Mouse (Mus musculus) urinary bladder, adult 18-20 months (tissue): ENCODE measurements around the gene Ciapin1.

Experiments
- DNase-seq, 2 experiments: peaks; one replicate each; pipeline ENCODE4 v3.0.0; 2022; ENCODE audit warnings: low spot score in 2 of 2, mixed read lengths in 2 of 2

Ciapin1 gene

DNA sequence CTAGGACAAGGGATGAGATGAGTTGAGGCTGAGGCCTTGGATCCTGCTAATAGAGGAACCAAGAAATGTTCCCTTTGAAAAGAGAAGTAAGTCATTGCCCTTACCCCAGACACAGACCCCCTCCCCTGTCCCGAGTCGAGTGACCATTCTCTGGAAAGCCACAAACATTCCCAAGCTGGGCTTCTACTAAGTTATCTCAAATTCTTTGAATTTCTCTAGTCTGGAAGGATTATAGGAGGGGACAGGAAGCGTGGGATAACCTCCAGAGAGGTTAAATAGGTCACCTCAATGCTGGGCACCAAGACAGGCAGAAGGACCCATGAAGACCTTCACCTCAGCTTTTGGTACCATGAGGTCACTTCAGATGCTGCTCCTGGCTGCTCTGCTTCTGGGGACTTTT lies 28.0 kb downstream of the Ciapin1 start, which contains the start of gene Ccl17:
TSS of gene Ccl17 (plus strand) at position 301 of the 400 bp plus-strand sequence.
- no peak for DNase-seq

DNA sequence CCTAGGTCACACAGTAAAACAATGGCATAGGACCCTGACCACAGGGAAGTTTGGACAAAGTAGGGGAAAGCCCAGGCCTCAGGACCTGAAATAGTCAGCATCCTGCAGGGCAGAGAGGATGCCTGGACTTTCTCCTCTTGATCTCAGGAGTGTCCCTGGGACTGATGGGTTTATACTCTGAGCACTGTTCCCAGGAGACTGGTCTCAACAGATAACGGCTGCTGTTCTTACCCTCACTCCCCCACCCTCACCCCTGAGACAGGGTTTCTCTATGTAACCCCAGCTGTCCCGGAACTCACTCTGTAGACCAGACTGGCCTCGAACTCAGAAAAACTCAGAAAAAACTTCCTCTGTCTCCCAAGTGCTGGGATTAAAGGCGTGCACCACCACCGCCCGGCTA lies 29.8 kb downstream of the Ciapin1 start:
- DNase-seq: no peak

DNA sequence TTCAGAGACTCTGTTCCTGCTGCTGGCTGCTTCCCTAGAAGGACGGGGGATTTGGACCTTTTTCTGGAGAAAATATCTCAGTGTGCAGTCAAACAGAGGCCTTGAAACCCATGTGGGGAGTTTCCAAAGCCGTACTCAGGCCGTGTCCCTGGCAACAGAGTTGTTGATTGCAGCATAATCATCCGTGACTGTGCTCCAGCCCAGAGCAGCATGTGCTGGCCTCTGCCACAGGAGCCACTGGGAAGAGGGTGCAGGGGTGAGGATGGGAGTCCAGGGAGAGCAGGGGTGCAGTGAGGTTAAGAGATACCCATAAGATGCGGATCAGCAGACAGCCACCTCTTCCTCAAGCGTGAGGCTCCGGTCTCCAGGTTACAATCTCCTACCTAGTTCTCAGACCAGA lies 30.7 kb downstream of the Ciapin1 start:
- no peak for DNase-seq

DNA sequence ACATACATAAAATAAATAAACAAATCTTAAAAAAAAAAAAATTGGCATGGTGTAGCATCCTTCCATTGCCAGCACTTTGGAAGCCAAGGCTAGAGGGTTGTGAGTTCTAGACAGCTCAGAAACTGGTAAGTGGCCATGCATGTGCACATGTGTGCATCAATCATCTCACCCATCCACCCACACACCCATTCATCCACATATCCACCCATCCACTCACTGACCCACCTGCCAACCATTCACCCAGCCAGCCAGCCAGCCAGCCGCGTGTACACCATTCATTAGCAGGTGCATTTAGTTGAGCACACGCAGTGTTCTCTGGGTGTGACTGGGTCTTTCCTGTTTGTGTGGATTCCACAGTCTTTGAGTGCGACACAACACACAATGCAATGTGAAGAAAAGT lies 32.3 kb downstream of the Ciapin1 start:
- DNase-seq: no peak

DNA sequence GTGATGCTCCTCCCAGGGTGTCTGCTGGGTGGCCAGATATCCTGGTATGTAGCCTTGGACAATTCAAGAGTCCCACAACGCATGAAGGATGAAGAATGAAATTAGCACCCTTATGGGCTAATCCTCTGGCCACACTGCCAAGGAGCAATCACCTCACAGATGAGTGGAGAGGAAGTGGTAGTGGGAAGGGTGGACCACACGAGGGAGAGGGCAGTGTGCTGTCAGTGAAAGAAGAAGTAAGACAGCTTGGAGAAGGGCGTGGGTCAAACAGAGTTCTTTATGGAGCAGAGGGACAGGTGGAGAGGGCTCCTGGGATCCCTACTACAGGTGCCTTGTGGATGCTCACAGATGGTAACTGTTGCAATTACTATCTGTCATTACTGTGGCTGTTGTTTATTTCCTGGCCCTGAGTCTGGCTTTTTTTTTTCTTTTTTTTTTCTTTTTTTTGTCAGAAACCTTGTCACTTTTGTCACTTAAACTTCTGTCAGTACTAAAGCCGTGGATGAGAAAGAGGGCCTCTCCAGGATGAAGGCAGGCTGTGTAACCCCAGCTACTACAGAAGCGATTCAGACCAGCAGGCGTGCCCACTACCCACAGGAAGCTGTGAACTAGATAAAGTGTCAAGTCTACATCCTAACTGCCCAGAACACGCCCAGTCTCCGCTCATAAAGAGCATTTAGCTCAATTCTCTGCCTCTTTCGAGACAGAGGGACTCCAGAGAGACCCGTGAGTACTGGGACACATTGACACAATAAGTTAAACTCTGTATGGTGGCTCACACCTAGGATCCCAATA lies 33.4 kb downstream of the Ciapin1 start:
- no peak for DNase-seq

DNA sequence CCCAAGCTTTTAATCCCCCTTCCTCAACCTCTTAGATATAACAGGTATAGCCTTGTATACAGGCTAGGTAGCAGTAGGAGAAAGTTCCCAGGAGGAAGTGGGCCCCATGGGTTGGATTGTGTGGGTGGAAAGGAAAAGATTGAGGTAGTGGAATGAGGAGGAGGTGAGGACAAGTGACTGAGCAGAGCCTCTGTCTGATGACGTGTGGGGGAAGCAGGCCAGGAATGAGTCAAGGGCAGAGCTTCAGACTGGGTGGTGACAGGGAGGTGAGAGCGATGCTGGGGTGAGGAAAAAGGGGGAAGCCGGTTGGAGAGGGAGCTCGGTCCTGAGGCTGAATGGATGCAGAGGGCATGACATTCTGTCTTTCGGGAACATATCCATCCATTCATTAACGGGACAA lies 34.6 kb downstream of the Ciapin1 start:
- DNase-seq: no peak

DNA sequence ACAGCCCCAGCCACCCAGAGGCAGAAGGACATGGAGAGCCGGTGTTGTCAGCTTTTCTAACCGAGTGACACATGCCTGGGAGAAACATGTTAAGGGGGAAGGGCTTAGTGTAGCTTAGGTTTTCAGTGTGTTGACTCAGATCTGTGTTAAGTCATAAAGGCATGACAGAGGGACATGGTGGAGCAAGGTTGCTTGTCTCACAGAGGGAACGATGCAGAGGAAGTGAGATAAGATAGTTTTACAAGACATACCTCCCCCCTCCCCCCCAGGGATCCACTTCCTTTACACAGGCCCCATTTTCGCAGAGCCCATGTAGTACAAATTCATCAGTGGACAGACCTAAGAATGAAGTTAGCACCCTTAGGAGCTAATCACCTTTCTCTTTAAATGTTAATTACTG lies 35.8 kb downstream of the Ciapin1 start:
- no peak for DNase-seq

DNA sequence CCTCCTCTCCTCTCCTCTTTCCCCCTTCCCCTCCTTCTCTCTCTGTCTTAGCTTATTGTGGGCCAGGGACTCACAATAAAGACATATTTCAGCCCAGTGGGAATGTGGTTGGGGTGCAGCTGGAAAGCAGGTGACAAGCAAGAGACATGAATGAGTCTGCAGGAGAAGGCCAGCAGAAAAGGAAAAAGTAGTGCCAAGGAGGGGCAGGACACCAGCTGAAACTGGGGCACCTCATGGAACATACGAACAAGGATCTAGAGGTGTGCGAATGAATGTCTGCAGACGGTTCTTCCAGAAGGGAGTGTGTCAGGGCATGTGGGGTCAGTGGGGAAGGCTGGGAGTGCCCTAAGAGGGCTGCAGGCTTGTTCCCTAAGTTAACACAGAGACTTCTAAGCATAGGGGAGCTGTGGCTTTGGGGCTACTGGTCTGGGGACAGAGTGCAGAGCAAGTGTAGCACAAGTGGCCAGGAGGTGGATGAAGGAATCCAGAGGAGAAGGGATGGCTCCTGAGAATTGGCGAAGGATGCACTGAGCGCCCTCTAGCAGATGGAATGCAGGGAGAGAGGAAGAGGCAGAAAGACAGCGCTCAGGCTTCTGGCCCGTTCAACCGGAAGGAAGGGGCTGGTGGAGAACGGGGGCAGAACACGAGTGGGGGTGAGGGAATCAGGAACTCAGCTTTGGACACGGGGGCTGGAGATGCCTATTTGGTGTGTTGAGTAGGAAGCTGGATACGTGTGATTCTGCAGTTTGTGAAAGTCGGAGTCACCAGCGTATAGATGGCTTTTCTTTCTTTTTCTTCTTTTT lies 36.7 kb downstream of the Ciapin1 start:
- no peak for DNase-seq

DNA sequence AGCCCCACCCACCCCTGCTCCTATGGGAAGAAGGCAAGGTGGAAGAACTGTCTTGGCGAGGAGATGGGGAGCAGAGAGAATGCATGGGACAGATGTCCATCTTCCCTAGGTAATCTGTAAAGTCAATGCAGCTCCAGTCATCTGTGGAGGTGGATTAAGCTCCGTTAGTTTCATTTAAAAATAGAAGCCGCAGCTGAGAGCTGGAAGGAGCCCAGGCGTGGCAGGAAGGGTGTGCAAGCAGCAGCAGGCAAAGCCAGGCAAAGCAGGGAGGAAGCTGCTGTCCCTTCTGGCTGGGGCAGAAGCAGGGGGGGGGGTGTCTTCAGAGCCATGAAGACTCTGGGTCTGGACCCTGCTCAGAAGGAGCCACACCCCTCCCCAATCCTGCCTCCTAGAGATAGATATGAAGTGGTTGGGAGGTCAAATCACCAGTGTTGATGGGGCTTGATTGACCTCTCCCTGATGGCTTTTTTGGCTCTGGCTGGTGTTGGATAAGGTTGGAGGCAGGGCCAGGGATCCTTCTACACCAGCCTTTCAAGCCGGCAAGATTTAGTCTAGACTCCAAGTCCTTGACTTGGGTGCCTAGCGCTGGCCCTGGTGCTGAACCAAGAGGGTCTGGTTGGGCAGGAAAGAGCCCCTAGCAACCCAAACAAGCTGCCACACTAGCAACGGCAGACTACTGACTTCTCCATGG lies 37.7 kb downstream of the Ciapin1 start:
- DNase-seq: no peak

DNA sequence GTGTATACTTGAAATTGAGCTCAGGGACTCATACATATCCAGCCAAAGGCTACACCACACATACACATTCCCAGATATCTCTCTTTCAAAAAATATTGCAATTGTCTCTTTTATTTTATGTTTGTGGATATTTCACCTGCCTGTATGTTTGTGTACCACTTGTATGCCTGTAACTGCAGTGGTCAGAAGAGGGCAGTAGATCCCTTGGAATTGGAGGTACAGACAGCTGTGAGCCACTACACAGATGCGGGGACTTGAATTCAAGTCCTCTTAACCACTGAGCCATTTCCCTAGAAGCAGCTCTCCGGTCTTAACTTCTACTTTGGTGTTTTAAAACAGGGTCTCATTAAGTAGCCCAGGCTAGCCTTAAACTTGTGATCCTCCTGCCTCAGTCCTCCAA lies 43.4 kb downstream of the Ciapin1 start:
- DNase-seq: no peak

DNA sequence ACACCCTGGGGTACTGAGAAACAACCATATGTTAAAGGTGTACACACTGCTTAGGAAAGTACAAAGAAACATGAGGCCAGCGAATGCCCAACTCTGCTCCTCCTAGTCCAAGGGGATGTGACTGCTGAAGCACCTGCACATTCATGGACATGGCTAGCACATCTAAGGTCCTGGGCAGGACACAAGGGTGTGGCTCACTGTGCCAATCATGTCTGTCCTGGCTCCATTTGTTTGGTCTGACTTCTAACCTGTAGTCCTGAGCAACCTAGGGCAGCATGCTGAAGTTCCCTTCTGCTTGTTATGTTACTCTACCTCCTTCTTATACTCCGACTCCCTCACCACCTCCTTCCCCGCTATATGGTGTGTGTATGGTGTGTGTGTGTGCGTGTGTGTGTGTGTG lies 43.8 kb downstream of the Ciapin1 start:
- DNase-seq: no peak

DNA sequence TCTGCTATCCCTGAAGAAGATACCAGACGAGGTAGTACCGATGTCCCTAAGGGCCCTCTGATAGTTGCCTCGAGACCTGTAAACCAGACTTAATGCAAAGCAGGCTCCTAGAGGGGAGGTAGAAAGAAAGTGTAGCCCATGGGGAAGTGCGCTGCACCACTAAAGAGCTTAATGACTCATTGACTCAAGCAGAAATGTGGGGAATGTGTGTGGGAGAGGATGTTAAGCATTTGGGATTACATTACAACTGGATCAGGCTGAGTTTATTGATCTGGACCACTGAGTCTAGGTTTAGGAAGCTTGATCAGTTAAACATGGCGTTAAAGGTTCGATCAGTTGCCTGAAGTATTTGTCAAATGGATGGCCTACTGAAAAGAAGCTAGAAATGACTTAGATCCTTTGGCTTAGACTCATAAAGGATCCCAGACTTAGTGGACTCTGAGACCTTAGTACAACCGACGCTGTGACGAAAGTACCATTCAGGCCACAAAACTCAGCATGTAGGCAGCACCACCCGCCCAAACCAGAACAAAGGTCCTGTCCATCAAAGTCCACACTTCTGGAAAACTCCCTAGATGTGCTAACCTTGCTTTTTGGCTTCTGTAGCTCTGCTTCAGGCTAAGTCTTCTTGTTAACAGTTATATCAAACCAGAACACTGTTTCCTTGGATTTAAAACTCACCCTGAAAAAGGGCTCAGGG lies 48.8 kb downstream of the Ciapin1 start:
- no peak for DNase-seq

DNA sequence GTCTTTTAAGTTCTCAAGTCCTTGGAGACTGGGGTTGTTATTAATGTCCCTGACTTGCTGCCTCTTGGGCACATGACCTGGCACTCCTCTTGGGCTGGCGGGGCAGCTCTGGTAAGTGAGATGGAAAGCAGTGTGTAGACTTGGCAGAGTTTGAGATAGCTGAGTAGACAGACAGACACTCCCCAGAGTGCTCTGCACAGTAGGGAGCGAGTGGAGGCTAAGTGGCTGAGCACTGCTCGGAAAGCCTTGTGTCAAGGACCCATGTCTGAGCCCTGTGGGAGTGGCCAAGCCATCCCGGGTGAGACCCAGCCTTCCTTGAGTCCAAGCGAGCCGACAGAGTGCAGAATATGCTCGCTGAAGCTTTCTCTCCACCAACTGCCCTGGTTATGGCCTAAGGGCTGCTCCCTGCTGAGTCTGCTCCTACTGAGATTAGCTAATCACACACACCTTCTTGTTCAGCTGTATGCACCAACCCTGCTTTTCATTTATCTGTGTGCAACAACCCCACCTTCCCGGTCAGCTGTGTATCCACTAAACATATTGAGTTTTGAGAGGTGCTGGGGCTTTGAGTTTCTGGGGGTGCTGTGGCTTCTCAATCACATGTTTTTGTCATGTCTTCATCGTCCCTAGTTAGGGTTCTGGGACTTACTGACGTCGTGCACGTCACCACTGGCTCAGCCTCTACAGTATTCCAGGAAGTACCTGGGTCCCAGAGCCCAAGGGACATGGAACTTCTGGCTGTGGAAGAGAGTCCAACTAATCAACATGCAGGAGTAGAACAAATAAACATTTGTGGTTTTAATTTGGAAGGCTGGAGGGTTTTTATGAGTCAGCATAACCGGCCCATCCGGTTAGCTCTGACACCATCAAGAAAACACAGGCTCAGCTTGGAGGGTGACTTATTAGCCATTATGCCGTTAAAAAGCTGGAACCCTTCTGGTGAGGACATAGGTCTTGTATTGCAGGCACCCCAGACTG lies 50.3 kb downstream of the Ciapin1 start:
- peak; percentile 36 to 74 for DNase-seq

DNA sequence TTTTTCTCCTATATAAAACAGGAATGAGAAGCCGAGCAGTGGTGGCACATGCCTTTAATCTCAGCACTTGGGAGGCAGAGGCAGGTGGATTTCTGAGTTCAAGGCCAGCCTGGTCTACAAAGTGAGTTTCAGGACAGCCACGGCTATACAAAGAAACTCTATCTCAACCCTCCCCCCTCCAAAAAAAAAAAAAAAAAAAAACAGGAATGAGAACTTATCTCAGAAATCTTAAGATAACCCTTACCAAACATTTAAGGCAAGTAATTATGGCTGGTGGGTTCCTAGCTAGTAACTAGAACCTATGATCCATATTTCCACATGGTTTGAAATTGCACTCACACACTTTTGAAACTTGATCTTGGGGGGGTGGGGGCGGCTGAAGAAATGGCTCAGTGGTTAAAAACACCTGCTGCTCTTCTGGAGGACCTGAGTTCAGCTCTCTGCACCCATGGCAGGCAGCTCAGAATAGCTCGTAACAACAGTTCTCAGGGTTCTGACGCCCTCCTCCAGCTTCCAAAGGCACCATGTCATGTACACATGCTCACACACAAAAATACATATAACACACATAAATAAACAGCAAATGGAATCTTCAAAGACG lies 52.1 kb downstream of the Ciapin1 start:
- no peak for DNase-seq

DNA sequence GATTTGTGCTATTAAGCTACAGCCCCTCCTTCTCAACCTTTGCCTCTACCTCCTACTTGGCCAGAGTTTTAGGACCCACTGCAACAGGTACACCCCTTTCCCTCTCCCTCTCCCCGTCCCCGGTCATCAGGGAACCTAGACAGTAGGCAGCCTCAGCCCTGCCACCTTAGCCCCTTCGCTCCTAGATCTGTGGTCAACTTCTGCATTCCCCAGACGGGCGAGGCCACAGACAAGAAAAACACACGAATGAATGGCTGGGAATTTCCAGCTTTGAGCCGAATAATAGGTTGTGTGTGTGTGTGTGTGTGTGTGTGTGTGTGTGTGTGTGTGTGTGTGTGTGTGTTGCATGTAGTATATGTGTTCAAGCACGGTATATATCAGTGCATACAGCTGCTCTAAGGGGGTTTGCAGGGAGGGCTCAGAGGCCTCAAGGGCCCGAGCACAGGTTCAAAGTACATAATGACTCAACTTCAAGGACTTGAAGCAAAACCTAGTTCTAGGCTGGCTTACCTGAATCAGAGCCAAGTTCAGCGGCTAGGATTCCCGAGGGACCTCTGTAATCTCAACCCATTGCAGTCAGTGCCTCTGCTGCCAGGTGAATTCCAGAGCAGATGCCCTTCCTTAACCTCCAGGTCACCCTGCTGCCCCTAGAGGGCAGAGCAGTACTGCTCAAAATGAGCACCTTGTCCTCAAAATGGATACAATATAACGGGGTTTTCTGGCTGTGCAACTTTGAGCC lies 52.7 kb downstream of the Ciapin1 start:
- DNase-seq: peak in 1 of 2 experiments; percentile 31

DNA sequence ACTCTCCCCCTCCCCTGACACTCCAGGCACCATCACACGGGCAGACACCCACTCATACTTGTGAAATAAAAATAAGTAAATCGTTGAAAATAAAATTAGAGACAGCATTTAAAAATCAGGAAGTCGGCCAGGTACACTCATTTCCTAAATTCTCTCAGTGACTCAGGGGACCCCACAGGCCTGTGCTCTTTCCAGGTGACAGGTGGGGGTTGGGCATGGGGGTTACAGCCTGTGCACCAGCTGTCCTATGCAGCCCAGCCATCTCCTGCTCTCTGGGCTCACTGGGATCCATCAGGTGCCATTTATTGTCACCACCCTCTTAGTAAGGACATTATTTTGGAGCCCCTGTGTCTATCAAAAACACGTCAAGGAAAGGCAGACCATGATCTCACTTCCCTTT lies 54.3 kb downstream of the Ciapin1 start:
- DNase-seq: no peak

DNA sequence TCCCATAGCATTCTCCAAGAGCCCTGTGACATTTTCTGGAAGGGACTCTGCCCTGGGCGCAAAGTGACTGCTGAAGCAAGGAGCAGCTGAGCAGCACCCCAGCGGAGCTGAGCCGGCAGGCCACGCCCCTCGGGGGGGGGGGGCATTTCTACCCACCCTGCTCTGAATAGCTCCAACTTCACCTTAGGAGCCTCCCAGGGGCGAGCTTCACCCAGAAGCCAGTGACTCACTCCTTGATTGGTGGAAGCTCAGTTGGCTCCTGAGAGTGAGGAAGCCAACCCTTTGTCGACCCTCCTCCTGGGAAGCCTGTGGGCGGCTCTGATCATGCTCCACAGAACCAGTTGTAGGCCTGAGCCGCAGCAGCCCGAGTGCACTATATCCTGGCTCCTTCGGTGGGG lies 56.3 kb downstream of the Ciapin1 start:
- DNase-seq: no peak

DNA sequence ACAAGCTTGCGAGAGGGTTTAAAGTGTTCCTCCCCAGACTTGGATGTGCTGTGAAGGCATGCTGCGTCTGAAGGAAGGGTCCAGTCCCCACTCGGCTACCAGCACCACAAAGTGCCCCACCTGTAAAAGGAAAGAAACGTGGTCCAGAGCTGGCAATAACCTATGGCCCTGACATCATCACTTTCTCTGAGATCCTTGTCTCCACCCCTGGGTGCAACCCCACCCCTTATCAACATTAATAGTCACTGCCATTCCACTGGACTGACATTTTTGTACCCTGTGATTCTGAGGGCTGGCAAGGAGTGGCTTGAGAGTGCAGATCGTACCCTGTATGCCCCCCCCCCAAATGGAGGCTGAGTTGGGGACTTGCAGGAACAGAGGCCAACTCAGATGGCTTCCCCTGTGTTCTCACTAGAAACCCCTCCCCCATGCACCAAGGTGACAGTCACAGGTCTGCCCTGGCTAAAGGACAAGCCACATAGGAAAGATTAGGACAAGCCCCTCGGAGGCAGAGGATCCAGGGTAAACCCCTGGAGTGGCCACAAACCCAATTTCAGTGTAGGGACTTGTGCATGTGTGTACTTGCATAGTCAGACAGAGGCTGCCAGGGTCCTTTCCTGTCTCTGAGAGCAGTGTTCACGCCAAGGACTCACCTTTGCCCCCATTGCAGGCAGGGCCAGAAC lies 56.9 kb downstream of the Ciapin1 start:
- no peak for DNase-seq
